19 mouse cellular contexts compared by ENCODE assay signal in the genomic region with DNA sequence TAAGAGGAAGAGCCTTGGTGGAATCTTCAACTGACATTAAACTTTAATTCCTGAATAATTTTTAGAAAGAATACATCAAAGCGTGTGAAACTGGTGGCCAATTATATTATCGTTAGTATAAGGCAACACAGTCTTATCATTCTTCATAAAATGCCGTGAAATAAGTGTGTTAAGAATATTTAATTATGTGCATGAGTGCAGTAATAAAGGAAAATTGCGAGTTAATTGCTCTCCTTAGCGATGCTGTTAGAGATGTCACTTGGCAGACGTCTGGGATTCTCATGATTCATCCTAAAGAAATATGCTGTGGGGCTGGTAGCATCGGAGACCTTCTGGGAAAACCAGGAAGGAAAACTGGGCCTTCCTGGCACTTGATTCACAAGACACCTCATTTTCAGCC.
DNase-seq lines count a peak whose midpoint lies in the region; ATAC-seq and TF ChIP-seq lines count a peak whose summit lies in the region.
"Had no signal": no experiment of that assay in that cellular context is flagged by ENCODE, and none has a peak within 500 bp of the region (broad histone marks: within the 10 kb centered on the region; RNA-seq: fewer than 3 reads in every experiment).

No protein-coding gene starts in this region.

- H3K4me1 ChIP-seq in forebrain, embryonic 14.5 days (ENCODE audit: control insufficient read depth, insufficient read depth, low read length), result no peaks in the 10 kb centered on the region
- no peaks in the 10 kb centered on the region for H3K4me1 ChIP-seq in forebrain, embryonic 11.5 days (replicated peaks; ENCODE audit: control insufficient read depth, insufficient read depth, low read length)
- H3K4me1 ChIP-seq: embryonic facial prominence, embryonic 10.5 days; embryonic facial prominence, embryonic 12.5 days; forebrain, embryonic 13.5 days had no signal

- TF ChIP-seq CTCF in brain, embryonic 14.5 days (IDR thresholded peaks at IDR 0.05; ENCODE audit: borderline replicate concordance, extremely low read depth, insufficient read depth, insufficient read length), result no peak

- no peak for TF ChIP-seq POLR2A in brain, embryonic 14.5 days (IDR thresholded peaks at IDR 0.05; ENCODE audit: borderline replicate concordance, extremely low read depth, insufficient read depth, insufficient read length, poor library complexity, severe bottlenecking)

- ATAC-seq in forebrain, embryonic 14.5 days, result no peak
- ATAC-seq in forebrain, embryonic 11.5 days (replicated peaks; ENCODE audit: low FRiP score), result no peak
- ATAC-seq: forebrain, embryonic 13.5 days; forebrain, embryonic 16.5 days had no signal

- peak; percentile 18 for DNase-seq in forebrain, embryonic 14.5 days (ENCODE audit: low spot score)
- no peak for DNase-seq in forebrain, embryonic 11.5 days (ENCODE audit: low spot score)
- DNase-seq in 3T3-L1 (ENCODE audit: low read depth, low spot score), result peak; percentile 66
- peak; percentile 52 for DNase-seq in Muller cell, postnatal 12 days (ENCODE audit: inconsistent ontology term)
- DNase-seq in brain, embryonic 14.5 days (ENCODE audit: low read depth), result peak; percentile 31
- DNase-seq in left cerebral cortex, adult 11 months (ENCODE audit: low spot score), result no peak
- DNase-seq in layer of hippocampus, adult 8-10 months (ENCODE audit: low spot score in 2 of 2), result no peak
- DNase-seq: adrenal gland, adult 8-10 months; adrenal gland, postnatal 14 days; adrenal gland, postnatal 36 days; cerebellum, adult 11-12 months; cerebellum, adult 2 months; cerebellum, adult 9-10 months; cerebellum, postnatal 10 days; cerebellum, postnatal 25 days had no signal

- H3K4me3 ChIP-seq in forebrain, embryonic 14.5 days (ENCODE audit: low read depth, low read length), result no peak overlapping the region
- no peak overlapping the region for H3K4me3 ChIP-seq in forebrain, embryonic 11.5 days (ENCODE audit: low read depth, low read length)
- H3K4me3 ChIP-seq: embryonic facial prominence, embryonic 10.5 days; embryonic facial prominence, embryonic 12.5 days; forebrain, embryonic 13.5 days had no signal

- 66% methylated on average over 7 of the region's 7 CpGs for WGBS in forebrain, embryonic 14.5 days
- WGBS in forebrain, embryonic 11.5 days, result 86% methylated on average over 7 of the region's 7 CpGs

- H3K9ac ChIP-seq in forebrain, embryonic 14.5 days (ENCODE audit: low read length), result no peak overlapping the region
- no peak overlapping the region for H3K9ac ChIP-seq in forebrain, embryonic 11.5 days (ENCODE audit: low read length)
- H3K9ac ChIP-seq: embryonic facial prominence, embryonic 12.5 days; forebrain, embryonic 13.5 days had no signal

- no peak overlapping the region for H3K4me2 ChIP-seq in forebrain, embryonic 14.5 days (ENCODE audit: low read length)
- no peak overlapping the region for H3K4me2 ChIP-seq in forebrain, embryonic 11.5 days (ENCODE audit: low read depth, low read length, severe bottlenecking)
- H3K4me2 ChIP-seq: embryonic facial prominence, embryonic 12.5 days; forebrain, embryonic 13.5 days had no signal

- no peaks in the 10 kb centered on the region for H3K9me3 ChIP-seq in forebrain, embryonic 14.5 days (replicated peaks; ENCODE audit: control insufficient read depth, low read length)
- H3K9me3 ChIP-seq in forebrain, embryonic 11.5 days (ENCODE audit: control insufficient read depth, low read length), result no peaks in the 10 kb centered on the region
- H3K9me3 ChIP-seq: embryonic facial prominence, embryonic 10.5 days; embryonic facial prominence, embryonic 12.5 days; forebrain, embryonic 13.5 days had no signal

- H3K27me3 ChIP-seq in forebrain, embryonic 14.5 days (replicated peaks; ENCODE audit: control insufficient read depth, insufficient read depth, low read length), result no peaks in the 10 kb centered on the region
- no peaks in the 10 kb centered on the region for H3K27me3 ChIP-seq in forebrain, embryonic 11.5 days (ENCODE audit: control insufficient read depth, insufficient read depth, low read length)
- H3K27me3 ChIP-seq: embryonic facial prominence, embryonic 12.5 days; forebrain, embryonic 13.5 days had no signal

- H3K36me3 ChIP-seq in forebrain, embryonic 14.5 days (ENCODE audit: control insufficient read depth, insufficient read depth, low read length), result no peaks in the 10 kb centered on the region
- H3K36me3 ChIP-seq in forebrain, embryonic 11.5 days (ENCODE audit: control insufficient read depth, insufficient read depth, low read length), result no peaks in the 10 kb centered on the region
- H3K36me3 ChIP-seq: embryonic facial prominence, embryonic 10.5 days; embryonic facial prominence, embryonic 12.5 days had no signal

- no peak overlapping the region for H3K27ac ChIP-seq in forebrain, embryonic 14.5 days (ENCODE audit: low read depth, low read length)
- no peak overlapping the region for H3K27ac ChIP-seq in forebrain, embryonic 11.5 days (ENCODE audit: low read depth, low read length)
- H3K27ac ChIP-seq: embryonic facial prominence, embryonic 10.5 days; embryonic facial prominence, embryonic 12.5 days; forebrain, embryonic 13.5 days had no signal

Comparison
In these comparisons a context has a peak if more than half of its experiments do, and no peak if none do; other contexts are left out.
1. DNase-seq: peak in forebrain, embryonic 14.5 days (single experiment), 3T3-L1 (single experiment), Muller cell, postnatal 12 days (single experiment) and brain, embryonic 14.5 days (single experiment); none in forebrain, embryonic 11.5 days (single experiment), left cerebral cortex, adult 11 months (single experiment) and layer of hippocampus, adult 8-10 months (0 of 2).